Mouse (Mus musculus) E14TG2a.4 (cell line): ENCODE results near the gene Rhbdf1.
"Not testable (repeated sequence)": the region's sequence is repeated elsewhere in the genome, so short reads cannot be mapped to it uniquely, and the experiment has no call there.

Experiments used
- H3K27me3 ChIP-seq: 2 replicates; pipeline ENCODE4 v1.6.1; 2014; ENCODE audit warnings: low read length, control low read depth; ENCODE audit not compliant: insufficient read depth
- H3K36me3 ChIP-seq: 2 replicates; pipeline ENCODE4 v1.6.1; 2014; ENCODE audit warnings: low read length, control low read depth; ENCODE audit not compliant: insufficient read depth
- H3K4me1 ChIP-seq: replicated peaks from 2 replicates; pipeline ENCODE4 v1.6.1; 2014; ENCODE audit warnings: low read depth, low read length, control low read depth
- H3K4me3 ChIP-seq: replicated peaks from 2 replicates; pipeline ENCODE4 v1.5.1; 2014; ENCODE audit warnings: mild to moderate bottlenecking, low read length
- H3K9me3 ChIP-seq: 2 replicates; pipeline ENCODE4 v1.6.1; 2014; ENCODE audit warnings: low read length, control low read depth
- CTCF ChIP-seq: conservative IDR thresholded peaks from 2 replicates; pipeline ENCODE4 v1.5.1; 2014; ENCODE audit warnings: low read length
- NANOG ChIP-seq: IDR thresholded peaks from 2 replicates; pipeline ENCODE4 v1.6.1; 2014; ENCODE audit warnings: borderline replicate concordance, low read length, mixed read lengths
- POU5F1 ChIP-seq: IDR thresholded peaks from 2 replicates; pipeline ENCODE4 v1.6.1; 2014; ENCODE audit warnings: low read length, borderline replicate concordance

Gene Rhbdf1

DNA sequence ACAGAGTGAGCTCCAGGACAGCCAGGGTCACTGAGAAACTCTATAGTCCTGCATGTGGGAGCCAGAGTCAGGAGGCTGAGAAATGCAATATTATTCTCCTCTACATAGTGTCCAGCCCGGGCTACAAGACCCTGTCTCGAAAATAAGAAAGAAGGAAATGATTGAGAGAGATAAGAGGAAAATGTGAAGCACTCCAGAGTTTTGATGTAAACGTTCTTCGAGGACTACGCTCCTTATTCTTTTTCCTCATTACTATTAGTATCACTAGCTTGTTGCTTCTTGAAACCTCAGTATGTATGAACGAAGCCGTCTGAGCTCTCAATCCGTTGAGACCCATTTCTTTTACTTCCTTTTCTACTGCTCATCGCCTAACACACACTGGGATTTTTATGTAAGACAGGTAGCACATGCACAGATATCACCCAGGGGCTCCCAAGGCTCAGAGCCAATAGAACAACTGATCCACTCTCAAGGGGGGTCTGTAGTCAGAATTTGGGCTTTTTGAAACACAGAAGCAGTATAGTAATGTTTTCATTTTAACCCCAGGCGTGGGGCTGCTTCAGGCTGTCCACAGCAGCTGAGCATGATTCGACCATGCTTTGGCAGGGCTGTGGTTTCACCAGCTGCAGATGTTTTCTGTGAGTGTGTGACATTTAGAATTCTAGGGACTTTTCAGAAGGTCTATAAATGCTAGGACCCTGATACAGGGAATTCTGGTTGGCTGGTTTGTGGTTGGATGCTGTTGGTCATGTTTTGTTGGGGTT lies 20.0 kb downstream of the Rhbdf1 start:
- no peak overlapping the region for H3K4me3 ChIP-seq
- H3K36me3 ChIP-seq = peaks cover 8% of the 10 kb centered on the region
- H3K4me1 ChIP-seq = peaks cover 33% of the 10 kb centered on the region
- TF ChIP-seq CTCF (no peak), NANOG (no peak), POU5F1 (no peak)
- H3K9me3 ChIP-seq = no peaks in the 10 kb centered on the region
- peaks cover 16% of the 10 kb centered on the region for H3K27me3 ChIP-seq

DNA sequence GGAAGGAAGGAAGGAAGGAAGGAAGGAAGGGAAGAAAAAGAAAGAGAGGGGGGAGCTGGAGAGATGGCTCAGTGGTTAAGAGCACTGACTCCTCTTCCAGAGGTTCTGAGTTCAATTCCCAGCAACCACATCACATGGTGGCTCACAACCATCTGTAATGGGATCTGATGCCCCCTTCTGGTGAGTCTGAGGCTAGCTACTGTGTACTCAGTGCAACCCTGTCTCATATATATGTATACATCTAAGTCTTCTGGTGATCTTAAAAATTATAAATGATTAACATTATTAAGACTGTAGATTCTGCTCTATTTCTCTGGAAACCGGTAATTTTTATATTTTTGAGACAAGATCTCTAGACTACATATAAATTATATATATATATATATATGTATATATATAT lies 21.1 kb downstream of the Rhbdf1 start:
- not testable (repeated sequence) for H3K36me3 ChIP-seq, H3K9me3 ChIP-seq, H3K4me3 ChIP-seq
- TF ChIP-seq CTCF = peak; percentile 25
- Histone ChIP-seq H3K4me1 (peaks cover 25% of the 10 kb centered on the region), H3K27me3 (peaks cover 26% of the 10 kb centered on the region)

DNA sequence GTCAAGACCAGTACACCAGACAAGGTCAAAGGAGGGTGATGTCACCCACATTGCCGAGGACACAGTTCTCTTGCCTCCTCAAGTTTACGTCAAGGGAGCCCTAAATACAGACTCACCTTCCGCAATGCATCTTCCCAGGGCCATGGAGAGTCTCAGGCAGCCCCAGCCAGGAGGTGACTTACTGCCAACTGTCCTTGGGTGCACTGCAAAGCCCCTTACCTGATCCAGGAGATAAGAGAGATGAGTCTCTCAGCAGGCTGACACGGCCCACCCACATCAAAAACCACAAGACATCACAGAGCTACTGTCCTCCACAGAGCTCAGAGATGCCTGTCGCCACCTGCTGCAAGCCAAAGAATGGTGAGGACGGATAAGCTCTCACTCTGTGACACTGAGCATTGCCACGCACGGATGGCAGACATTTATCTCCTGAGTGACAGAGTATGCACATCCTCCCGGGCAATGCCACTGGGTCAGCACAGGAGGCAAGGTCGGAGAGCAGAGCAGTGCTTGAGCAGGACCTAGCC lies 22.0 kb downstream of the Rhbdf1 start, which contains the start of gene Il9r:
Gene Il9r (minus strand): TSS at position 205 of the 527 bp plus-strand sequence.
- TF ChIP-seq NANOG = no peak
- no peak for TF ChIP-seq POU5F1
- TF ChIP-seq CTCF = no peak
- Histone ChIP-seq H3K4me3 (no peak within 1 kb of the TSS), H3K4me1 (peaks cover 23% of the 10 kb centered on the region), H3K9me3 (no peaks in the 10 kb centered on the region), H3K36me3 (no peaks in the 10 kb centered on the region), H3K27me3 (peaks cover 27% of the 10 kb centered on the region)

DNA sequence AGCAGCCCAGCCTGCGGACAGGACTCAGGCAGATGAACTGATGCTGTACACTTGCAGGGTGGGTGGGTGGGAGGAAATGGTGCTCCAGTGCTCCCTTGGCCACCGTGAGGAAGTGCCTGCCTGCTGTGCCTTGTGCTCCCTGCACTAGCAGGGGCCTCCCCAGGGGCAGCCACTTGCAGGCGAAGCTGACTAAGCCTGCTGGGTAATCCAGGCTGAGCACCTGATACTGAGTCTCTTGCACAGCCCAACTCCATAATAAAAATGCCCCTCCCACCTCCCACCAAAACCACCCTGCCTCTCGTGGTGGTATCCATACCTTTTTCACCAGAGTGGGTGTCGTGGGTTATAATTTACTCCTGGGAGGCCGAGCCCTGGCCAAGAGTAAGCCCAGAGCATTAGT lies 22.9 kb downstream of the Rhbdf1 start:
- Histone ChIP-seq H3K36me3 (no peaks in the 10 kb centered on the region), H3K9me3 (no peaks in the 10 kb centered on the region), H3K4me1 (peaks cover 25% of the 10 kb centered on the region), H3K4me3 (no peak overlapping the region), H3K27me3 (peaks cover 36% of the 10 kb centered on the region)
- TF ChIP-seq NANOG (no peak), CTCF (no peak), POU5F1 (no peak)

DNA sequence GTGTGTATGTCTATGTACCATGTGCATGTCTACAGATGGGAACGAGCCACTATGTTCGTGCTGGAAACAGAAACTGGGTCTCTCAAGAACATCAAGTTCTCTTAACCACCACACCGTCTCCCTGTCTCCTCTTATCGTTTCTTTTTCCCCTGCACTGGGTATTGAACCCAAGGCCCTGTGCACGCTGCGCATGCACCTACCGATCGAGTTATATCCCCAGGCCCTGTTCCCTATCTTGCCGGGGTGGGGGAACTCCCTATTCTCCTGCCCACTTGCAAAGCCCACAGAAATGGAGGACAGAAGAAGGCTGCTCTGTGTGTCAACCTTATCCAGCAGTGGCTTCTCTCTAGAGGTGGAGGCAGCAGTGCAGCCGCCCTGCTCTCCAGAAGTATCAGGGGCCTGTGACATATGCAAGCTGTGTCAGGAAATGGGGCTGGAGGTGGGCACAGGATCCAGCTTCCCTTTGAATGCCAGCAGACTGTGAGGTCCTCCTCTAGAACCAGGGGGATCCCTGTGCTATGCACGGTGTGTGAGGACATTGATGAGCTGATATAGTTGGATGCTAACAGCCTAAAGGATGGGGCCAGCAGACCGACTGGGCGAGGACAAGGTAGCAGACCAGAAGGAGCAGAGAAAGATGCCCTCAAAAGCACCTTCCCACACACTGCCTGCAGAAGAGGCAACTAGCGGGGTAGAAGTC lies 23.7 kb downstream of the Rhbdf1 start:
- no peak for TF ChIP-seq NANOG
- no peak for TF ChIP-seq POU5F1
- no peaks in the 10 kb centered on the region for H3K36me3 ChIP-seq
- no peaks in the 10 kb centered on the region for H3K9me3 ChIP-seq
- H3K27me3 ChIP-seq = peaks cover 36% of the 10 kb centered on the region
- peaks cover 32% of the 10 kb centered on the region for H3K4me1 ChIP-seq
- H3K4me3 ChIP-seq = no peak overlapping the region

DNA sequence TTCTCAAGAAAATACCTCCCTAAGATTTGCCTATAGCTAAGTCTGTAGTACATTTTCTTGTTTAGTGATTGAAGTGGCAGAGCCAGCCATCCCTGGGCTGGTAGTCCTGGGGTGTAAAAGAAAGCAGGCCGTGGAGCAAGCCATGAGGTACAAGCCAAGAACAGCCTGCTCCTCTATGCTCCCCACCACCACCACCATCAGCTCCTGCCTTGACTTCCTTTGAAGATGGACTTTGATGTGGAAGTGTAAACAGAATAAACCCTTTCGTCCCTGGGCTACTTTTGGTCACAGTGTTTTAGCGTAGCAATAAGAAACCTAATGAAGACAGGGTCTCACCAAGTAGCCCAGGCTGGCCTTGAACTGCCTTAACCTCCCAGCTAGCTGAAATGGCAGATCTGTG lies 24.3 kb downstream of the Rhbdf1 start:
- H3K36me3 ChIP-seq = no peaks in the 10 kb centered on the region
- no peaks in the 10 kb centered on the region for H3K9me3 ChIP-seq
- peaks cover 32% of the 10 kb centered on the region for H3K4me1 ChIP-seq
- no peak for TF ChIP-seq POU5F1
- TF ChIP-seq NANOG = no peak
- TF ChIP-seq CTCF = no peak
- peaks cover 33% of the 10 kb centered on the region for H3K27me3 ChIP-seq
- H3K4me3 ChIP-seq = no peak overlapping the region

DNA sequence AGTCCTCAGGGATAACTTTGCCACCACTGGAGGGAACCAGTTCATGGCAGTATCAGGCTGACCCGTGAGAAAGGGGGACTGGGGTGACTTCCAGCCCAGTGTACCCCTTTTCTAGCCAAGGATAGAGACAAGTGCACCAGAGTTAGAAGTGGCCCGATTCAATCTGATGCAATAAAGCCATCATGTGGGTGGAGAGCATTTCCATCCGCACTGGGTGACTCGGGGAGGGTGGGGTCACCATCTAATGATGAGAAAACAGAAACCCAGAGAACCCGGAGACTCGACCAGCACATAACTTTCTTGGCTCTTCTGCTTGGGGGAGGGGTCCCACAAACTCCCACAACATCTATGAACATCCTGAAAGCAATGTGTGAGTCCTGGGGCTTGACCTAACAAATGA lies 25.4 kb downstream of the Rhbdf1 start:
- no peak overlapping the region for H3K4me3 ChIP-seq
- TF ChIP-seq CTCF = no peak
- TF ChIP-seq POU5F1 = no peak
- TF ChIP-seq NANOG = no peak
- H3K9me3 ChIP-seq = no peaks in the 10 kb centered on the region
- peaks cover 28% of the 10 kb centered on the region for H3K27me3 ChIP-seq
- H3K4me1 ChIP-seq = peaks cover 32% of the 10 kb centered on the region
- no peaks in the 10 kb centered on the region for H3K36me3 ChIP-seq

DNA sequence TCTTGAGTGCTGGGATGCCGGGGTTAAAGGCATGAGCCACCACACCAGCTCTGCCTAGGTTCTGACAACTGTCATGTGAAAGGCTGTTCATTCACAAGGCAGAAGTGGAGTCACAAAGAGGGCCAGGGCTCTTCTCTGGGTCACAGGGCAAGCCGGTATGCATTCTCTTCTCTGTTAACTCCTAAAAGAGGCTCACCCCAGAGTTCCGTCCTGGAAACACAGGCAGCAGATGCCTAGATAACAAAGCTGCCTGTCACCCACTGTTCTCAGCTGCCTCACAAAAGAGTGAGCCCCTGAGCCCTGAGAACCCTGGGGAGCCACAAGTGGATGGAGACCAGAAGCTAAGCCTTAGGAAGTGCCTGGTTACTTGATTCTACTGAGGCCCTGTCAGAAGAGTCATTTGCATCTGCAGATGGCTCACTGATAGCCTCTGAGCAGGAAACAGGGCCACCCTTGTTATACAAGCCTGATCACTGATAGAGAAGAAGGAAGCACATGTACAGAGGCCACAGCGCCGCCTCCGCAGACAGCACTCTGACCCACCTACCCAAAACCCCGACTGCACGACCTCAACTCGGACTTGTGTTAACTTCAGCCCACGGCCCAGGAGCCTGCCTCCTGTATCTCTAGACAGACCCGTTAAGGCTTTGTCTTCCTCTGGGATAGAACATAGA lies 26.1 kb downstream of the Rhbdf1 start:
- no peaks in the 10 kb centered on the region for H3K36me3 ChIP-seq
- H3K4me3 ChIP-seq = no peak overlapping the region
- TF ChIP-seq NANOG = no peak
- H3K9me3 ChIP-seq = no peaks in the 10 kb centered on the region
- H3K4me1 ChIP-seq = peaks cover 35% of the 10 kb centered on the region
- peaks cover 33% of the 10 kb centered on the region for H3K27me3 ChIP-seq
